Mouse (Mus musculus) right cerebral cortex, adult 2 months (tissue): ENCODE measurements around the gene Lbr.

Experiments
- DNase-seq, 2 experiments: peaks; one replicate each; pipeline ENCODE4 v3.0.0; 2021 to 2022; ENCODE audit warnings: low spot score in 2 of 2

Gene Lbr

DNA sequence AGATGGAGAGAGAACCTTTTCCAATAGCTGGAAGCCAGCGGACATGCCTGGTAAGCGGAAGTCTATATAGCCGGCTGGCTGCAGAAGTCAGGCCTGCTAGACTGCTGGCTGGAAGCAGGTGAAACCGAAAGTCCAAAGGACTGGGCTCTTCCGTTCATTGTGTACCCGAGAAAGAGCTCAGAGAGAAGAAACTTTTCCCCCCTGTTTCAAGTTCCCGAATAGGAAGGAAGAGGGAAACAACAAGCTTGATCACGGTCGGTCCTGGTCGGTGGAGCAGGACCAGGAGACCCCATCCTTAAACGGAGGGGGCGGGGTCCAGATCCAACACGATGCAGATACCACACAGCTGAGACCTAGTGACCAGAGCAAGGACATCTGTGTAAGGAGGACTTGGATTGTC lies 9.6 kb upstream of the Lbr start:
- no peak for DNase-seq

DNA sequence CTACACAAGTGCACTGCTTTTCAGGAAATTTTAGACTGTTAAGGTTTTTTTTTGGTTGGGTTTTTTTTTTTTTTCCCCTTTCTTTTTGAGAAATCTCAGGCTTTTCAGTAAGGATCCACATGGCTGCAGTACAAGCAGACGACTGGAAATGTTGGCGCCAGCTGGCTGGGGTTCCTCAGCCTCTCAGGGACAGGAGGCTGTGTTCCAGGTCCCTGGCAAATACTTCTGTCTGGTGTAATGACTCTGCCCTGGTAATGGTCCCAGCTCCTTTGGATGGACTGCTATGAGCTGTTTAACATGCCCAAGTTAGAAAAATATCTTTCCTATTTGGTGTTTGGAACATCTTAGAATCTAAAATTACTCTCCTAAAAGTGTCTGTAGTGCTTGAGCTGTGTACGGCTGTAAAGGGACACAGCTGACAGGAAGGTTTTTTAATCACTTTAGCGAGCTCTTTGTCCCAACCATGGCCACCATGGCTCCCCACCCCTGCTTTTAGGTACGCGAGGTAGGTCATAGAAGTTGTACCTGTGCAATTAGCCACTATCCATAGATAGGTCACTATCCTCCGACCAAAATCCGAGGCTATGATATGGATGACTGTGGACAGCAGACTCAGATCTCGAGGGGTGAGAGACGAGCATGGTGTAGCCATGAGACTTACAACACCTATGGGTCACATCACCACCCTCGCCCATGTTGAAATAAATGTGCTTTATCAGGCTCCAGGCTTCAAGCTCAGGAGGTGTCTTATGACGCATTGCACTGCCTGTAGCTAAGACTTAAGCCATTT lies 8.9 kb upstream of the Lbr start:
- peak in 1 of 2 experiments; percentile 40 for DNase-seq

DNA sequence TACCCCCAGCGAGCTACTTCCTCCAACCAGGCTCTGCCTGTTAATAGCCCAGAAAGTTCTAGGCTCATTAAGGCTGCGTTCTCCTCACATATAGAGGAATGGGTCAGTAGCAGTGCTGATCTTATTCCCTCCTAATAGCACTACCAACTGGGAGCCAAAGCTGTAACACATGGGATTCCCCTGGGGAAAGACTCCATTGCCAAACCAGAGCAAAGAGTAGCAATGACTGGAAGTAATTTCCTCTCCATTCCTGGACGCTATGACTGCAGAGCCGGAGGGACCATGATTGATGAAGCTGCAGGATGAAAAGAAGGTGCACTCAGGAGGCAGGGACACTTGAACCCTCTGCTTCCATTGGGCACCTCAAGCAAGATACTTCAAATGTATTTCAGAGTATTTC lies 7.6 kb upstream of the Lbr start:
- no peak for DNase-seq

DNA sequence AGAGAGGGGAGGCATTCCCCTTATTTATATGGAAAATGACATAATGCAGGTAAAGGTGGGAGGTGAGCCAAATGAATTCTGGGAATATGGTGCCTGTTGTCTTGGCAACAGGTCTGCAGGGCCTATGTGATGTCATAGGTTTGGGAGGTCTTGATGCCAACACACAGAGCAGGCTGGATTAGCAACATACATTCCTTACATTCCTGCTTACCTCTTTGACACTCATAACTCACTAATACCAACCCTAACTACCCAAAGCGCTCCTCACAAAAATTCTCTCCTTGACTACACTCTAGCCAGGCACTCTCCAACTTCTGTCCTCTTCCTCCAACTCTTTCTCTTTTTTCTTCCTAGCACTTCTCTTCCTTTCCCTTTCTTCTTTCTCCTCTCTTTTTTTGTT lies 5.4 kb upstream of the Lbr start:
- no peak for DNase-seq

DNA sequence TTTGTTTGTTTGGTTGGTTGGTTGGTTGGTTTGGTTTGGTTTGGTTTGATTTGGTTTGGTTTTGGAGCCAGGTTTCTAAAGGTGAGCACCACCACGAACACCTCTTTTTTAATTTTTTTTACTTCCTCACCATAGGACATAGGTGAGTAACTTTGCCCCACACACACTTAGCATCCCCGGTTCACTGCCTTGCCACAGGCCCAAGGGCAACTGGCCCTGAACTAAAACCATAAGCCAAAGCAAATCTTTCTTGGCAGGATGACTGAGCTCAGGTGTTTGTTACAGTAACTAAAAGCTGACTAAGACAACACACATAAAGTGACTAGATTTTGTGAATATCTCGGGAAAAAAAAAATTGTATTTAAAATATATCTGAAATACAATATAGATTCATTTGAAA lies 4.5 kb upstream of the Lbr start:
- DNase-seq = no peak

DNA sequence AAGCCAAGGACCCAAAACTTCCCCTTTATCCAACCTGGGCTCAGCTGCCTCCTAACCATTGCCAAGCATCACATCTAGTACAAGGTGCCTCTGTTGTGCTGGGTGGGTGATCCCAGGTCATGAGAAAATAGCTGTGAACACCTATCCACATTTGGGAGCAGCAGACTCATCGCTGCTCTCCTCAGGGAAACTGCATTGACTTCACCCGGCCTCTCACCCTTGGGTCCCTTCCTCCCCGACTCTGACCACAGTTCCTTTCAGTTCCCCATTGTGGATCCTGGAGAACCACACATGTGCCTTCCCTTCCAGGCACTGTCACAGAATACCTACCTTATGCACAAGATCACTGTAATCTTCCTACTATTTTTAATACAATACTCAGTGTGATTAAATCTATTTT lies 2.9 kb upstream of the Lbr start:
- no peak for DNase-seq

DNA sequence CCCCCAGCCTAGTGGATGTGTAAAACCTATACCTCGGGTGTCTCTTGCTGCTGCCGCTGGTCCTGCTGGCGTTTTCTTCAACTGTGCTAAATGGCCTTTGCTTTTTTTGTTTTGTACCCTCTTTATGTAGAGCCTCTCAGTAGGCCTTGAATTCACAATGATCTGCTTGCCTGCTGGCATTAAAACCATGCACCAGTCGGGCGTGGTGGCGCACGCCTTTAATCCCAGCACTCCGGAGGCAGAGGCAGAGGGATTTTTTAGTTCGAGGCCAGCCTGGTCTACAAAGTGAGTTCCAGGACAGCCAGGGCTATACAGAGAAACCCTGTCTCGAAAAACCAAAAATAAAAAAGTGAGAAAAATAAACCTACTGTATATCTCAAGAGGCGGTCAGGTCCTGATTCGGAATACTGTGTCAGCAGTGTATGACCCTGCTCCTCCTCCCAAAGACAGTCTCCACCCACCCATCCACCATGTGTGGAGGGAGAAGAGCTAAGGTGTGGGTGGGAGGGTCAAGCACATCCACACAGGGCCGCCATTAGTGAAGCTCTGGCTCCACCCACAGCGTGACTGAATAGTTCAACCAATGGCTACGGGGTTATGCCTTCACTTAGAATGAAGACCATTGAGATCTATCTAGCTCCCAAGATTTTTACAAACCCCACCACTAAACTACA lies 2.2 kb upstream of the Lbr start:
- no peak for DNase-seq

DNA sequence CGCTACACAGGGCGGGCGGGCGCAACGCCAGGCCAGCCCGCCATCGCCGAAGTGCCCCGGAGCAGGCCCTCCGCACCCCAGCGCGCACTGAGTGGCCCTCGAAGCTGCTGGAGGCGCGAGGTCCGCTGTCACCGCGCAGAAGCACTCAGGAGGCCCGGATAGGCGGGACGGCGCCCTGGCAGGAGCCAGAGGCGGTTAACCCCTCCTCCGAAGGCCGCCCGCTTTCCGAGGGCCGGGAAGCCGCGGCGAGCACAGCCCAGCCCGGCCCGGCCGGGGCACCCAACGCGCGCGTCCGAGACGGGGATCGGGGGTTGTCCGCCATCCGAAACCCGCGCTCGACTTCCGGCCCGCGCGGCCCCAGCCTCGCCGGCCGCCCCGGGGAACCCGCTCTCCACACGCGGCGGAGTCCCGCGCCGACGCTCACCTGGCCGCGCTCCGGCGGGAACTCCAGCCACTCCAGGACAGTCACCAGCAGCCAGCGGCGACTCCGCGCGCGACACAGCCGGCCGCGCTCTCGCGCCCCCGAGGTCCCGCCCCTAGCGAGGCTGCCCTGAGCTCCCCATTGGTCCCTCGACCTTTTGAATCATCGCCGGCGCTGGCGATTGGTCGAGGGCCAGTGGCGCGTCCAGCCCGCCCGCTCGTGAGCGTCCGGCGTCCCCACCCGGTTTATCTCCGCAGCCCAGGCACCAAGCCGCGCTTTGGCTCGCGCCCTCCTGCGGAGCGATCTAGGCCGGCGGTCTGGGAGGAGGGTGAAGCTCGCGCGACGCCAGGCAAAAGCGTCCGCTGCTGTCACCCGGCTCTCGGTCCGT lies 778 bp downstream of the Lbr start:
- peak; percentile 93 for DNase-seq

DNA sequence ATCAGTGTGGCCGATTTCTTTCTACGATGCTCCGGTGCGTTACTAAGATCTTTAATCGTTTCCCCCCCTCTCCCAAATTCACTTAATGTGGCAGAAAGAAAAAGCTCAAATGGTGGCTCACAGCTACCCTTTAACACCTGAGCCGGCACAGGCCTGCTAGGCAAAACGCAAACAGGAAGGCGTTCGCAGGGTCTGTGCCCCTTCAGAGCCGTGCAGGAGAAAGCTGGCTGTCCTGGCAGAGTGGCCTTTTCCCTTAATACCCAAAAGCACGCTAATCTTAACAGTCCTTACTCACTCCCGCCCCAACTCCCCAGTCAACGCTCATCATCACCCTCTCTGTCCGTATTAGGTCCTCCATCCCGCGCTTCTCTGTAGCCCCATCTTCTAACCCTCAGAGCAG lies 1.4 kb downstream of the Lbr start:
- DNase-seq = no peak

DNA sequence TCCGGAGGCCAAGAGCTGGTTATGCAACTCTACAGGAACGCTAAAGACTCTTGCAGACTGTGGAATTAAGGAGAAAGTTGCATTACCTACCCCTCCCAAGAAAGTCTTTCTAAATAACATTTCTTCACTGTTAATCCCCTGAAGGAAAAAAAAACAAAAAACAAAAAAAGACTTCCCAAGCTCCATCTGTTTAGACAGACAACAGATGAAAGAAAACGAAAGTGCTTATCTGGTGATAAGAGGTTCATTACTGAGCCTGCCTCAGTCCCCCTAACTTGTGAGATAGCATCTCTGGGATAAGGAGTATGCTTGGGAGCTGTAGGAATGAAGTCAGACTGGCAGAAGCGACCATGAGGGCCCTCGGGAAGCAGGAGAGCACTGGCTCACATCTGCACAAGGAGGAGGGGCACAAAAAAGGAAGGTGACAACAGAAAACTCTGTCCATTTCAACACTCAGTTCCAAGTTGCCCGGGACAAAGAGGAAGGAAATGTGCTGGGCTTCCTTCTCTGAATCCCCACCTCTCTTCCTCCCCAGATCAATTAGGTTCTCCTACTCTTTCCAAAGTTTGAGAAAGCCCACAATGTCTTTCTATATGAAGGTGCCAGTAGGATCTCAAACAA lies 3.0 kb downstream of the Lbr start:
- no peak for DNase-seq

DNA sequence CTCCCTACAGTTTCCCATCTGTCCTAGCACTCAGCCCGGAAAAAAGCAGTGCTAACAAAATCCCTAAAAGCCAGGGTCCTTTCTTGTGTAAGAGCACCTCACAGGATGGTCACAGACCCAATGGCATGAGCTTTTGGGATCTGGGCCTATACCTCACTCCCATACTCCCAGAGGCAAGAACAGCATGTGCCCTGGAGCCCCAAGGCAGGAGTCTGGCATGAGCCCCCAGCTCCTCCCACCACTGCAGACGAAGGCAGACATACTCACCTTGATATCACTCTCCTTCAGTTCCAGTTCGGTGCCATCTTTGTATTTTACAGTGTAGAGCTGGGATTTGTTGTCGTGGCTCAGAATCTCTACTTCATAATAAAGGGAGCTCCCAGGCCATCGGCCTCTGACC lies 4.7 kb downstream of the Lbr start:
- no peak for DNase-seq

DNA sequence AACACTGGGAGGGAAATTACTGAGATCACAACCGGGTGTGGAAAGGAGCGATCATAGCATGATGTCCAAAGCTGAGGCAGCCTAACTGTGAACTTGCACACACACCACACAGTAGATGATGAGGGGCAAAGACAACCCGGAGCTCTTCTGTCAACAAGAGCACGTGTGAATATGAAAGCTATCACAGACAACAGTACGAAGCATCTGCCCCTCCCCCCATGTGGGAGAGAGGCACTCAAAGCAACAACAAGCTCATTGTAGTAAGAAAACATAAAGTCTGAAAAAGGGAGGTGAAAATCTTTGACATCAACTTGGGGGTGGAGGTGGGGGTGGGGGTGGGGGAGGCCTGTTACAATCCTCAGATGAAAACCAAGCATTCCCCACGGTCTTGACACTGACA lies 9.7 kb downstream of the Lbr start:
- no peak for DNase-seq

DNA sequence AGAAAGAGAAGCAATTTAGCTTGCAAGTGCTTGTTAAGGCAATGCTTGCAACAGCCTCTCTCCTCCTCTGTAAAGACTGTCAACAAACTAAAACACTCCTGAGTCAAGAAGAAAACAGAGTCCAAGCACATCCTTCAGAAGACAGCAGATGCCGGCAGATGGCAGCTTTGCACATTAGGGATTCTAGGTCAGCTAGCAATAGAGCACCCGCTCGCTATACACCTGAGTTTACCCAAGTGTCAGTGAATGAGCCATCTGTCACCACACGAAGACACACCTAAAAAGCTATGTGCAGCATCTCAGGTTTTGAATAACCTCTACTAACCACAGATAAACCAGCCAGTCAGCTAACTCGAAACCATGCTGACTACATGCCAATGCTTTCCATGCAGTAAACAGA lies 10.1 kb downstream of the Lbr start:
- peak; percentile 41 to 47 for DNase-seq

DNA sequence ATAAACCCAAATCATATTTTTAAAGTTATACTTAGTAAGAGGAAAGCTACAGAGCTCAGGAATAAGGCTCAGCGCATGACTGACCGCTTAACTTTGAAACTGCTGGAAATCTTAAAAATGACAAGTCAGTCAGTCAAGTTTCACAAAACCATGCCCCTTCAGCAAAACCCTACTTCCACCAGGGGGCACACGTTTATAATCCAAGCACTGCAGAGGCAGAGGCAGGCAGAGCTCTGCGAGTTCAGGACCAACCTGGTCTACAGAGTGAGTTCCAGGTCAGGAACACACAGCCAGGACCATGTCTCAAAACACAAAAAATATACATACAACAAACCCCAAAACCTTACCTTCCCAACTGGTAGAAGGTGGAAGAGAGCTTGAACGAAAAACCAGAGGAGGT lies 14.5 kb downstream of the Lbr start:
- no peak for DNase-seq

DNA sequence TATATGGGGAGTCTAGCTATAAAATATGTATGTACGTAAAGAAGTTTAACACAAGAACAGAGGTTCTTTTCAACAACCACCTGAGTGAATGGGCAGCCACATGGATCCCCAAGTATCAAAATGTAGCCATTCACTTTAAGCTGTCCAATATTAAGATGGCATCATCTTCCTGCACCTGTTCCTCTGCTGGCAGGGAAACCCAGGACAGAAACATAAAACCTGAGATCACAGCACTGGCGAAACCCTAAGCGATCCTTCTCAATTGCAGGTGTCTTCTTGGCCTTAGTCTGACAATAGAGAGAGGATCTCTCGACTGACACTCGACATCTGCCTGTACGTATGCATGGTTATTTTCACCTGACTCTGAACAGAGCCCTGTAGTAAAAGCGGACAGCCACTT lies 16.1 kb downstream of the Lbr start:
- DNase-seq = no peak

DNA sequence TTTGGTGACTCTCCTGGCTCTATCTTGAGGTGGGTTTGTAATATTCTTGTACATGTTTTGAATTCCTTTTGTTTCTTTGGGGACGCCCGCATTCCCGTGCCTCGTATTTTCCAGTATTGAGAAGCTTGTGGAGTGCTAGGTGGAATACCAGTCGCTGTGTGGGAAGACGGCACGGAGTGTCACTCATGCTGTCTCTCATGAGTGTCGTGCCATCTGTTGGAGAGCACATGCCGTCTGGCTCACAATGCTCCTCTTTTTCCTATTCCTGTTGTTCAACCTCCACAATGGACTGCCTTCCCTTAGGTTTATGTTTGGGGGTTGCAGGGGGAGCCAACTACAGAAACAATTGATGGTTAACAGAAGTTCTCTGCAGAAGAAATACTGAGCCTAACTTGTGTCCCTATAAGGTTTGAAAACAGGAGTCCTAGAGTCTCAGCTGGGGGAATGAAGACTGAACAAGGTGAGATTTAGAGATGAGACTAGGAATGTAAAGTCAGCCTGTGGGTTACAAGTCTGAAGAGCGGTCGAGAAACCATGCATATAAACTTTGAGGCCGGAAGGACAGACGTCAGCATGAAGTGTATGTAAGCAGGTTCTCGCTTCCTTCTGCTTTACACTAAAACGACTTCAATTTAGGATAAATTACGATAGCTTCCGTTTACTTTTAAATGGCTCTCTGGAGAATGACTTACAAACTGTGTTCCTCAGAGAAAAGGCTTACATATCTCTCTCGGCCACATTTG lies 31.2 kb downstream of the Lbr start:
- DNase-seq = peak; percentile 16 to 46

DNA sequence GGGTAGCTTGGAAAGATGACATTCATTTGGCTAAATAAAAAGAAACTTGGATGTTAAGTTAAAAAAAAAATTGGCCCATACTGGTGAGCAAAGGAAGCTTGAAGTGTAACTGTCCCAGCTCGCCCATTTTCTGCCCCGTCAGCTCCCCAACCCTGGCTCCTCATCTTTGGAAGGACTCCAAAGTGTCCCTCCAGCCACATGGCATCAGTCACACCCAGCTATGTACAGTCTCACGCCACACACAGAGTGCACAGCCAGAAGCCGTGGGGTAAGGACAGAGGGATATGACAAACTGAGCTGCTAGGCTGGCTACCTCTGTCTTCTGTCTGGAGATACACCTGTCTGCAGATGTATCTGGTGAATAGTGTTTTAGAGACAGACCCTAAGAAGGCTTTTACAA lies 42.2 kb downstream of the Lbr start:
- DNase-seq = no peak

DNA sequence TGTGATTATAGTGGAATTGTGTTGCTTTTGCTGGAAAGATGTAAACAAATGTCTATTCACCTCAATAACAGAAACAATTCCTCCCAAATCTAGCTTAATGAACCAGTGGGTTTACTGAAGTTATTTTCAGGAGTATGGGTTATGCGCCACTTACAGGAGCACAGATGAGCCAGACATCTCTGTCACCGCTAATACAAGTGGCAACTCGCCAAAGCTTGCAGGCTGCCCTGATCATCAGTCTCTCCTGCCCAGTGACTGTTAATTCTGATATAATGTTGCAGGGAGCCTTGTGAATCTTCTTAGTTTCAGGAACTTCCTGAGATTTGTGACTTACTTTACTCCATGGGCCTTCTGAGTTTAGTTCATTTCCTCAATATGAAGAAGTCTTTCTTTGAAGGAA lies 42.9 kb downstream of the Lbr start:
- no peak for DNase-seq

DNA sequence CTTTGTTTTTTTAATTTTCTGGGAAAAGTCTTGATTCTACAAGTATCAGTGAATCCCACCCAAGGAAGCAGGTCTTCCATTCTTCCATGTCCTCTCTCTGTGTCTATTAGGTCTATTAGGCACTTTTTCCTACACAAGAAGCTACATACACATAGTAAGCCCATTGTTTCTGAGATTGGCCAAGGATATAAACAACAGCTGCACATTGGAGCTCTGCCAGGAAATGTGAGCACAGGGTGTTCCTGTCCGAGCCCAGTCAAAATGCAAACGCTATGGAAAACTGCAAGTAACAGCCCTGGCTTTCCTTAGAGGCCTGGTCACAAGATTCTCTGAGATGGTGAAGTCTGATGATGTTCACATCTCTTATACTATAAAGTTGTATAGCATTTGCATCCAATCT lies 49.3 kb downstream of the Lbr start:
- DNase-seq = no peak

DNA sequence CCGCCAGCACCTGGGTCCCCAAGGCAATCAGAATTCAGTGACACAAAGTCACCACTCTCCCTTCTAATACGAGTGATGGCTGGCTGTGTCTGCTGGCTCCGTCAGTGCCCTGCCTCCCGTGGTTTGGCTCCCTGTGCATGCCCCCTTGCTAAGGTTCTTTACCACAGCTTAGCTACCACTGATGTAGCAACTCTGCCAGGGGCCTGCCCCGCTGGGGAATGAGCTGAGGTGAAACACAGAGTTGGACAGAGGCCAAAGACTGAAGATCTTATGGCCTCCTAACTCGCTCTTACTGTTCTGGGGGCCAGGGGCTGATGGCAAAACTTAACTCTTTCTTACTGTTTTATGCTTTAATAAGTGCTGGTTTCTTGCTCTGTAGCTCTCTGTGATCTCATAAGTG lies 52.9 kb downstream of the Lbr start:
- DNase-seq = no peak

DNA sequence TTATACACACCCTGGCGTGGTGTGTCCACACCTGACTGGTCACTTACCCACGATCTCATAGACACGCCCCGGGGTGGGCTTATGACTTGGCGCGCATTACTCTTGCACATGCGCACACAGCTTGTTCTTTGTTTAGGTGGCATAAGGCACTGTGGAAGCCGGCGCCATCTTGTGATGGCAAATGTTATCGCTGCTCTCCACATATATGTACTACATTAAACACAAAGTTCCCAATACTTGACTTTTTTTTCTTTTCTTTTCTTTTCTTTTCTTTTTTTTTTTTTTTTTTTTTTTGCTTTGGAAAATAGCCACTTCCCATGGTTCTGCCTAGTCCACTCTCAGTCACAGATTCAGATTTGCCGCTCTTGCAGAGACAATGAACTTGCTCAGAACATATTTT lies 60.2 kb downstream of the Lbr start:
- DNase-seq = peak in 1 of 2 experiments; percentile 17

DNA sequence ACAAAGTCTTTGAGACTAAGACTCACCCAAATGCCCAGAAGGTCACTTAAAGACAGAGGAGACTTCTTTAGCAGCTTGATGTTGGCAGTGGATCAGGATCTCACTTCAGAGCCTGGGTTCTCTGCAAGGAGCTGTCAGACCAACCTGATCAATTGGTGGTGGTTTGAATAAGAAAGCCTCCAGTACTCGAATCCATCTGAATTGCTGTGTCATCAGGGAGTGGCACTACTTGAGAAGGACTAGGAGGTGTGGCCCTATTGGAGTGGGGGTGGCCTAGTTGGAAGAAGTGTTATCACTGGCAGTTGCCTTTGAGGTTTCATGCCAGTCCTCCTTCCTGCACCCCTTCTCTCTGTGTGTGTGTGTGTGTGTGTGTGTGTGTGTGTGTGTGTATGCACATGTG lies 66.3 kb downstream of the Lbr start:
- no peak for DNase-seq
